Mouse (Mus musculus): Measurements from ENCODE around the gene Ttc4. TPM values are rescaled to one million over a fixed set of nuclear protein-coding genes. Genes with fewer than 3 reads are reported as not detected.

The Ttc4 gene
- polyA plus RNA-seq, 1 experiment, result 60.6 TPM

GRCm38 (mm10) chr4:106614881-106615280, 63.9 kb downstream of the Ttc4 start:
- H3K9ac ChIP-seq (ENCODE audit: low read depth, poor library complexity, severe bottlenecking), result peak overlapping the region; percentile 69
- no peaks in the 10 kb centered on the region for H3K9me3 ChIP-seq (replicated peaks; ENCODE audit: control insufficient read depth, insufficient read depth, low read length, poor library complexity, severe bottlenecking)
- H3K4me3 ChIP-seq (ENCODE audit: low read depth, low read length), result peak overlapping the region; percentile 72
- TF ChIP-seq EP300 (IDR thresholded peaks at IDR 0.05; ENCODE audit: insufficient read depth, low read depth, low read length), result no peak
- TF ChIP-seq CTCF (IDR thresholded peaks at IDR 0.05; ENCODE audit: low read depth, low read length), result no peak
- TF ChIP-seq POLR2A (IDR thresholded peaks at IDR 0.05; ENCODE audit: insufficient read depth, low read length), result no peak
- no peaks in the 10 kb centered on the region for H3K27me3 ChIP-seq (ENCODE audit: control insufficient read depth, insufficient read depth, low read length, poor library complexity, severe bottlenecking)
- H3K36me3 ChIP-seq (ENCODE audit: control insufficient read depth, insufficient read depth, low read length, poor library complexity, severe bottlenecking), result no peaks in the 10 kb centered on the region
- no peak overlapping the region for H3K27ac ChIP-seq (ENCODE audit: insufficient read depth, low read length)
- no peaks in the 10 kb centered on the region for H3K4me1 ChIP-seq (ENCODE audit: control insufficient read depth, insufficient read depth, low read length)

- peak overlapping the region; percentile 69 for H3K9ac ChIP-seq (ENCODE audit: low read depth, poor library complexity, severe bottlenecking)
- no peaks in the 10 kb centered on the region for H3K9me3 ChIP-seq (replicated peaks; ENCODE audit: control insufficient read depth, insufficient read depth, low read length, poor library complexity, severe bottlenecking)
- H3K4me1 ChIP-seq (ENCODE audit: control insufficient read depth, insufficient read depth, low read length), result no peaks in the 10 kb centered on the region
- H3K27ac ChIP-seq (ENCODE audit: insufficient read depth, low read length), result no peak overlapping the region
- H3K4me3 ChIP-seq (ENCODE audit: low read depth, low read length), result peak overlapping the region; percentile 17
- peak; percentile 95 for TF ChIP-seq CTCF (IDR thresholded peaks at IDR 0.05; ENCODE audit: low read depth, low read length)
- TF ChIP-seq EP300 (IDR thresholded peaks at IDR 0.05; ENCODE audit: insufficient read depth, low read depth, low read length), result 0 out of 2 replicates have a peak, but pooled peaks have one; percentile 43
- no peak for TF ChIP-seq POLR2A (IDR thresholded peaks at IDR 0.05; ENCODE audit: insufficient read depth, low read length)
- H3K27me3 ChIP-seq (ENCODE audit: control insufficient read depth, insufficient read depth, low read length, poor library complexity, severe bottlenecking), result no peaks in the 10 kb centered on the region
- no peaks in the 10 kb centered on the region for H3K36me3 ChIP-seq (ENCODE audit: control insufficient read depth, insufficient read depth, low read length, poor library complexity, severe bottlenecking)
Measured at GRCm38 (mm10) chr4:106614180-106614797, 64.5 kb downstream of the Ttc4 start.

- Histone ChIP-seq H3K27ac (ENCODE audit: insufficient read depth, low read length) (no peak overlapping the region), H3K9ac (ENCODE audit: low read depth, poor library complexity, severe bottlenecking) (no peak overlapping the region)
- TF ChIP-seq POLR2A (IDR thresholded peaks at IDR 0.05; ENCODE audit: insufficient read depth, low read length) (no peak), EP300 (IDR thresholded peaks at IDR 0.05; ENCODE audit: insufficient read depth, low read depth, low read length) (0 out of 2 replicates have a peak, but pooled peaks have one; percentile 33), CTCF (IDR thresholded peaks at IDR 0.05; ENCODE audit: low read depth, low read length) (no peak)
Measured at GRCm38 (mm10) chr4:106613560-106613959, 65.2 kb downstream of the Ttc4 start.

GRCm38 (mm10) chr4:106613105-106613504, 65.6 kb downstream of the Ttc4 start:
- Histone ChIP-seq H3K27me3 (ENCODE audit: control insufficient read depth, insufficient read depth, low read length, poor library complexity, severe bottlenecking) (no peaks in the 10 kb centered on the region), H3K27ac (ENCODE audit: insufficient read depth, low read length) (no peak overlapping the region), H3K4me1 (ENCODE audit: control insufficient read depth, insufficient read depth, low read length) (no peaks in the 10 kb centered on the region), H3K9ac (ENCODE audit: low read depth, poor library complexity, severe bottlenecking) (no peak overlapping the region), H3K9me3 (replicated peaks; ENCODE audit: control insufficient read depth, insufficient read depth, low read length, poor library complexity, severe bottlenecking) (no peaks in the 10 kb centered on the region), H3K36me3 (ENCODE audit: control insufficient read depth, insufficient read depth, low read length, poor library complexity, severe bottlenecking) (no peaks in the 10 kb centered on the region), H3K4me3 (ENCODE audit: low read depth, low read length) (no peak overlapping the region)
- TF ChIP-seq EP300 (IDR thresholded peaks at IDR 0.05; ENCODE audit: insufficient read depth, low read depth, low read length) (no peak), CTCF (IDR thresholded peaks at IDR 0.05; ENCODE audit: low read depth, low read length) (no peak), POLR2A (IDR thresholded peaks at IDR 0.05; ENCODE audit: insufficient read depth, low read length) (no peak)

More at GRCm38 (mm10) chr4:106613560-106613959, 65.2 kb downstream of the Ttc4 start:
- H3K36me3 ChIP-seq (ENCODE audit: control insufficient read depth, insufficient read depth, low read length, poor library complexity, severe bottlenecking), result no peaks in the 10 kb centered on the region
- H3K4me3 ChIP-seq (ENCODE audit: low read depth, low read length), result peak overlapping the region; percentile 17
- H3K27me3 ChIP-seq (ENCODE audit: control insufficient read depth, insufficient read depth, low read length, poor library complexity, severe bottlenecking), result no peaks in the 10 kb centered on the region
- H3K9me3 ChIP-seq (replicated peaks; ENCODE audit: control insufficient read depth, insufficient read depth, low read length, poor library complexity, severe bottlenecking), result no peaks in the 10 kb centered on the region
- H3K4me1 ChIP-seq (ENCODE audit: control insufficient read depth, insufficient read depth, low read length), result no peaks in the 10 kb centered on the region

Other genes with a start within 250 kb of the Ttc4 start
- gene Pcsk9, start 214.6 kb downstream of the Ttc4 start, polyA plus RNA-seq (2011; ENCODE audit: insufficient read depth, insufficient read length, low read depth, missing spikeins), result 1.2 and 1.3 TPM in 2 replicates
- gene Bsnd, start 186.7 kb downstream of the Ttc4 start, polyA plus RNA-seq (2011; ENCODE audit: insufficient read depth, insufficient read length, low read depth, missing spikeins), result not detected in 2 replicates
- 77.5 and 85.2 TPM in 2 replicates for gene Dhcr24, start 117.9 kb downstream of the Ttc4 start, polyA plus RNA-seq (2011; ENCODE audit: insufficient read depth, insufficient read length, low read depth, missing spikeins)
- gene Lexm, start 61.7 kb downstream of the Ttc4 start, polyA plus RNA-seq (2011; ENCODE audit: insufficient read depth, insufficient read length, low read depth, missing spikeins), result 1.3 and 2.0 TPM in 2 replicates
- not detected in 2 replicates for gene Ttc22, start 56.5 kb downstream of the Ttc4 start, polyA plus RNA-seq (2011; ENCODE audit: insufficient read depth, insufficient read length, low read depth, missing spikeins)
- 7.2 and 10.0 TPM in 2 replicates for gene Pars2, start 27.9 kb downstream of the Ttc4 start, polyA plus RNA-seq (2011; ENCODE audit: insufficient read depth, insufficient read length, low read depth, missing spikeins)
- gene Mroh7, start 52.0 kb upstream of the Ttc4 start, polyA plus RNA-seq (2011; ENCODE audit: insufficient read depth, insufficient read length, low read depth, missing spikeins), result 0.24 and 0.51 TPM in 2 replicates
- gene Fam151a, start 54.9 kb upstream of the Ttc4 start, polyA plus RNA-seq (2011; ENCODE audit: insufficient read depth, insufficient read length, low read depth, missing spikeins), result not detected in 2 replicates
- gene Acot11, start 126.1 kb upstream of the Ttc4 start, polyA plus RNA-seq (2011; ENCODE audit: insufficient read depth, insufficient read length, low read depth, missing spikeins), result 3.8 and 4.7 TPM in 2 replicates
- 245 and 248 TPM in 2 replicates for gene Ssbp3, start 231.8 kb upstream of the Ttc4 start, polyA plus RNA-seq (2011; ENCODE audit: insufficient read depth, insufficient read length, low read depth, missing spikeins)

All from ES-Bruce4 (cell line).